ENCODE assay signal across 8 mouse cellular contexts in the genomic region with DNA sequence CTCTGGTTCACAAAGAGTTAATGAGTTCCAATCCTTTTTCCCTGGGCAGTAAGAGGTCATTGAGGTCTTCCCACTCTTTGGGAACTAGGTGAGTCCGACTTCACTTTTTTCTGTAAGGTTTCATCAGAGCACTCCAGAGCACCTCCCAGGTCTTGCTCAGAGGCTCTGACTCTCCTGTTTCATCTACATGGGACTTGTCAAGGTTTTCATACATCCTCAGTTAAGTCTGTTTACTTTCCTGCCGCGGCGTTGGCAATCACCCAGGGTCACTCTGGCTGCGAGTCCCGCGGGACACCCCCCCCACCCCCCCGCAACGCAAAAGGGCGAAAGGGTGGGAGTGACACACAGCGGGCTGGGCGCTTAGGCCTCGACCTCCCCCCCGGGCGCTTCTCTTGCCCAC. TPM values are rescaled to one million over a fixed set of nuclear protein-coding genes. Genes with fewer than 3 reads are reported as not detected.
DNase-seq lines count a peak whose midpoint lies in the region; ATAC-seq lines count a peak whose summit lies in the region.
"Had no signal": no experiment of that assay in that cellular context is flagged by ENCODE, and none has a peak within 500 bp of the region (broad histone marks: within the 10 kb centered on the region; RNA-seq: fewer than 3 reads in every experiment).

No protein-coding gene starts in this region.

- H3K4me3 ChIP-seq in midbrain, embryonic 10.5 days, result 0 out of 2 replicates have a peak overlapping the region, but pooled peaks have one; percentile 9
- no peak overlapping the region for H3K4me3 ChIP-seq in midbrain, embryonic 13.5 days (replicated peaks)
- no peak overlapping the region for H3K4me3 ChIP-seq in heart, embryonic 16.5 days (ENCODE audit: low read length)

- no peak for DNase-seq in midbrain, embryonic 10.5 days (ENCODE audit: low spot score)
- peak; percentile 12 for DNase-seq in liver
- DNase-seq in lung, postnatal 4 days, result peak; percentile 46 to 61
- no peak for DNase-seq in thymus, postnatal 14 days
- DNase-seq in layer of hippocampus, adult 18-20 months (ENCODE audit: low spot score in 2 of 2), result no peak

- peaks cover 16% of the 10 kb centered on the region for H3K4me1 ChIP-seq in midbrain, embryonic 10.5 days
- peaks cover 10% of the 10 kb centered on the region for H3K4me1 ChIP-seq in midbrain, embryonic 13.5 days (replicated peaks)
- H3K4me1 ChIP-seq in heart, embryonic 16.5 days (ENCODE audit: control insufficient read depth, insufficient read depth, low read length), result peaks cover 11% of the 10 kb centered on the region

- 0 out of 2 replicates have a peak overlapping the region, but pooled peaks have one; percentile 9 for H3K27ac ChIP-seq in midbrain, embryonic 10.5 days (replicated peaks)
- no peak overlapping the region for H3K27ac ChIP-seq in midbrain, embryonic 13.5 days
- no peak overlapping the region for H3K27ac ChIP-seq in heart, embryonic 16.5 days (ENCODE audit: low read length)

- H3K36me3 ChIP-seq in midbrain, embryonic 10.5 days, result no peaks in the 10 kb centered on the region
- no peaks in the 10 kb centered on the region for H3K36me3 ChIP-seq in midbrain, embryonic 13.5 days
- no peaks in the 10 kb centered on the region for H3K36me3 ChIP-seq in heart, embryonic 16.5 days (ENCODE audit: control insufficient read depth, insufficient read depth)
- H3K36me3 ChIP-seq: G1E had no signal

- H3K9ac ChIP-seq in midbrain, embryonic 13.5 days (replicated peaks), result no peak overlapping the region
- H3K9ac ChIP-seq in heart, embryonic 16.5 days (ENCODE audit: low read length), result no peak overlapping the region

- no peaks in the 10 kb centered on the region for H3K9me3 ChIP-seq in midbrain, embryonic 10.5 days (replicated peaks)
- H3K9me3 ChIP-seq in midbrain, embryonic 13.5 days, result no peaks in the 10 kb centered on the region
- H3K9me3 ChIP-seq in heart, embryonic 16.5 days (replicated peaks; ENCODE audit: control insufficient read depth, low read length), result no peaks in the 10 kb centered on the region
- H3K9me3 ChIP-seq: G1E had no signal

- H3K4me2 ChIP-seq in midbrain, embryonic 13.5 days (replicated peaks), result no peak overlapping the region
- peak overlapping the region; percentile 53 for H3K4me2 ChIP-seq in heart, embryonic 16.5 days (ENCODE audit: low read depth, low read length)

- 28% methylated on average over 15 of the region's 15 CpGs for WGBS in midbrain, embryonic 10.5 days
- 22% methylated on average over 15 of the region's 15 CpGs for WGBS in midbrain, embryonic 13.5 days
- WGBS in heart, embryonic 16.5 days, result 20% methylated on average over 15 of the region's 15 CpGs

- H3K27me3 ChIP-seq in midbrain, embryonic 10.5 days (ENCODE audit: low read depth, poor library complexity, severe bottlenecking), result peaks cover 13% of the 10 kb centered on the region
- peaks cover 8% of the 10 kb centered on the region; the same call in 1 of the 2 replicates for H3K27me3 ChIP-seq in midbrain, embryonic 13.5 days
- no peaks in the 10 kb centered on the region for H3K27me3 ChIP-seq in heart, embryonic 16.5 days (ENCODE audit: control insufficient read depth, insufficient read depth, low read length)

- no peak for ATAC-seq in midbrain, embryonic 13.5 days
- ATAC-seq in heart, embryonic 16.5 days (replicated peaks; ENCODE audit: extremely low read depth, insufficient read depth, low FRiP score), result no peak

RNA-seq across cellular contexts. Expression of a gene that starts 3.1 kb away (rescaled TPM):
- polyA plus RNA-seq in midbrain, embryonic 10.5 days (2016; fragmentation: Nextera tagmentation; extraction: Ambion mirVana), result 39.1 and 45.6 TPM in 2 replicates
- 43.0 and 51.0 TPM in 2 replicates for polyA plus RNA-seq in midbrain, embryonic 13.5 days (2015; fragmentation: Nextera tagmentation; extraction: Ambion mirVana)
- polyA plus RNA-seq in heart, embryonic 16.5 days (2015; fragmentation: Nextera tagmentation; extraction: Ambion mirVana), result 17.9 and 18.9 TPM in 2 replicates
- total RNA-seq in layer of hippocampus, adult 18-20 months (2021), result 10 to 100 TPM; 18.6 to 25.0 TPM

RNA-seq across cellular contexts. Expression of a gene that starts 43.5 kb away (rescaled TPM):
- 31.3 and 33.9 TPM in 2 replicates for polyA plus RNA-seq in midbrain, embryonic 10.5 days (2016; fragmentation: Nextera tagmentation; extraction: Ambion mirVana)
- polyA plus RNA-seq in midbrain, embryonic 13.5 days (2015; fragmentation: Nextera tagmentation; extraction: Ambion mirVana), result 21.0 and 22.7 TPM in 2 replicates
- 42.3 and 51.6 TPM in 2 replicates for polyA plus RNA-seq in heart, embryonic 16.5 days (2015; fragmentation: Nextera tagmentation; extraction: Ambion mirVana)
- 10 to 100 TPM; 40.4 to 42.5 TPM for total RNA-seq in layer of hippocampus, adult 18-20 months (2021)

Comparison
In these comparisons a context has a peak if more than half of its experiments do, and no peak if none do; other contexts are left out.
1. DNase-seq: peak in liver (single experiment) and lung, postnatal 4 days (2 of 2); none in midbrain, embryonic 10.5 days (single experiment), thymus, postnatal 14 days (single experiment) and layer of hippocampus, adult 18-20 months (0 of 2).